Mouse (Mus musculus): ENCODE measurements at regions not wholly inside any gene's neighbourhood (a gene's known extent, or its start where the extent isn't known, plus 50 kb on each side); places are given as distances from the start of the nearest gene placed in this dataset.
"Not testable (repeated sequence)": the region's sequence is repeated elsewhere in the genome, so short reads cannot be mapped to it uniquely, and the experiment has no call there.

DNA sequence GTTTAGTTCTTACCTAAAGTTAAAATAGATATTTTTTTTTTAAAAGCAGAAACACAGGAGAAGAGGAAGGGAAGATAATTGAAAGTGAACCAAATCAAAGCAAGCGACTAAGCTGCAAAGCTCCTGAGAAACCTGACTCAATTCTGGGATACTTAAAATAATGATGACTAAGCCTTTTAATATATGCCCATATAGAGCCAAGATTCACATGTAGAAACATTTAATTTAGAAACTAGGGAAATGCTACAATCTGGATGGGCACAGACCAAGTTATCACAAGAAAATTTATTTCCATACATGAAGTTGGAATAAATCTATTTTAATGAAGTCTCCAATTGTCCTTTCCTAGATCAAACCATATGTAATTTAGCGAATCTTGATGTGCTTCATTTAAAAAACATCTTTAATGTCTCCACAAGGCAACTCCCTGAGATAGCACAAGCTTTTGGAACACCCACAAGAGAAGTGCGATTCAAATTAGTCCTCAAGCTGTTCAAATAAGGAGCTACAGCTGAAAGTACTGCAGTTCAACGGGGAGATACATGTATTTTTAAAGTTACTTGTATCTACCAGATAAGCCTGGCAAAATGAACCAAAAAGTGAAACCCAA is 386.7 kb downstream of the Car8 start:
- Histone ChIP-seq H3K27ac (ENCODE audit: insufficient read depth, low read depth, low read length) (no peak overlapping the region), H3K4me1 (ENCODE audit: control insufficient read depth, insufficient read depth, low read length) (no peaks in the 10 kb centered on the region), H3K4me3 (ENCODE audit: insufficient read depth, low read length) (no peak overlapping the region)
- TF ChIP-seq POLR2A (IDR thresholded peaks at IDR 0.05; ENCODE audit: borderline replicate concordance, low read depth, low read length) = no peak
- no peak for TF ChIP-seq CTCF (IDR thresholded peaks at IDR 0.05; ENCODE audit: low read depth, low read length)

- H3K4me3 ChIP-seq (ENCODE audit: insufficient read depth, low read length) = no peak overlapping the region
- no peak overlapping the region for H3K27ac ChIP-seq (ENCODE audit: insufficient read depth, low read depth, low read length)
- TF ChIP-seq POLR2A (IDR thresholded peaks at IDR 0.05; ENCODE audit: borderline replicate concordance, low read depth, low read length) = no peak
- no peak for TF ChIP-seq CTCF (IDR thresholded peaks at IDR 0.05; ENCODE audit: low read depth, low read length)
- no peaks in the 10 kb centered on the region for H3K4me1 ChIP-seq (ENCODE audit: control insufficient read depth, insufficient read depth, low read length)
Measured at GRCm38 (mm10) chr4:7847411-7847810, 391.4 kb downstream of the Car8 start.

DNA sequence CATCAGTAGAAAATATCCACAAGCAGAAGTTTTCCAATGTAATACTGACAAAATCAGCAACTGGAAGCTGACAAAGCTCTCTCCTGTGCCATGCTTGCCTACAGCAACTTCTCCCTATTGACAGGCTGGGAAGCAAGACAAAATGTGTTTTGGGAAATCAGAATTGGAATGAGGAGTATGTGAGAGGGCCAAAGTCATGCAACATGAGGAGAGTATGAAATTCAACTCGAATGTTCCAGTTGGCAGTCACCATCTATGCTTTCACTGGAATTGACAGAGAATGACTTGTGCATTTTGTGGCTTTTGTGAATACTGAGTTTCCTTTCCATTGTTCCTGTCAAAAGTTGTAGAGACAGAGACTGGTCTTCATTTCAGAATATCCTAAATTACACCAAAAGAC is 409.7 kb downstream of the Car8 start:
- no peak overlapping the region for H3K4me3 ChIP-seq (ENCODE audit: insufficient read depth, low read length)
- TF ChIP-seq CTCF (IDR thresholded peaks at IDR 0.05; ENCODE audit: low read depth, low read length) (no peak), POLR2A (IDR thresholded peaks at IDR 0.05; ENCODE audit: borderline replicate concordance, low read depth, low read length) (no peak)
- no peak overlapping the region for H3K27ac ChIP-seq (ENCODE audit: insufficient read depth, low read depth, low read length)
- no peaks in the 10 kb centered on the region for H3K4me1 ChIP-seq (ENCODE audit: control insufficient read depth, insufficient read depth, low read length)

DNA sequence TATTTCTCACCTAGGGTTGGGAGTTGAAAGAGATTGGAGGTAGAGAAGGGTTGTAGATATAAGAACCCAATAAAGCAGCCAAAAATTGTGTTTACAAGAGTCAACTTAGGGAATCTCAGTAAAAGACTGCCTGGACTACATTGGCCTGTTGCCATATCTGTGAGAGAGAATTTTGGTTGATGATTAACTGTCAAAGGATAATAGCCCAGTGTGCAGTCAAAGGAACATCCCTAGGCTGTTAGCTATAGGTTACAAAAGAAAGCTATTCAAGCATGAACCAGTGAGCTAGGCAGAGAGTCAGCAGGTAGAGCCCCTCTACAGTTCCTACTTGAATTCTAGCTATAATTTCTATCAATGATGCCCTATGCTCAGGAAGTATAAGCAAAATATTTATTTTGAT is 419.0 kb downstream of the Car8 start:
- no peak overlapping the region for H3K4me3 ChIP-seq (ENCODE audit: insufficient read depth, low read length)
- no peak overlapping the region for H3K27ac ChIP-seq (ENCODE audit: insufficient read depth, low read depth, low read length)
- TF ChIP-seq POLR2A (IDR thresholded peaks at IDR 0.05; ENCODE audit: borderline replicate concordance, low read depth, low read length) (no peak), CTCF (IDR thresholded peaks at IDR 0.05; ENCODE audit: low read depth, low read length) (no peak)
- no peaks in the 10 kb centered on the region for H3K4me1 ChIP-seq (ENCODE audit: control insufficient read depth, insufficient read depth, low read length)

DNA sequence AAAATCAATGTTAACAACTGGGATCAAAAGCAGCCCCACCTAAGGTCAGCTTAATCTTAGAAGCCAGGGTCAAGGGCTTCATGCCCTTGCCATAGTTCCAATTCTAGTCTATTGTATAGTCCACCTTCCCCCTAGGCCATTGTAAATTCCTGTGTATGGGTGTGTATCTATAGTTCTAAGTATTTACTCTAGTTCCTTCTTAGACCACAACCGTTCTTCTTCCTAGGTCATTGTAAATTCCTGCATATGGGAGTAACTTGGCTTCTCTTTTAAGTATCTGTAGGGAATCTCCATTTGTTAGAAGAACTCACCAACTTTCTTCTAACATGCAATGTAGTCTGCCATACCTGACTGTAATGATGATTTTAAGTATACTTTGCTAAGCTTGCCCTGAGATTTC is 461.1 kb downstream of the Car8 start:
- H3K4me3 ChIP-seq (ENCODE audit: insufficient read depth, low read length); H3K4me1 ChIP-seq (ENCODE audit: control insufficient read depth, insufficient read depth, low read length); H3K27ac ChIP-seq (ENCODE audit: insufficient read depth, low read depth, low read length): not testable (repeated sequence)

GRCm38 (mm10) chr4:7755473-7755872 is 483.4 kb downstream of the Car8 start:
- H3K27ac ChIP-seq (ENCODE audit: insufficient read depth, low read depth, low read length) = no peak overlapping the region
- no peak overlapping the region for H3K4me3 ChIP-seq (ENCODE audit: insufficient read depth, low read length)
- H3K4me1 ChIP-seq (ENCODE audit: control insufficient read depth, insufficient read depth, low read length) = no peaks in the 10 kb centered on the region
- TF ChIP-seq POLR2A (IDR thresholded peaks at IDR 0.05; ENCODE audit: borderline replicate concordance, low read depth, low read length) = no peak
- TF ChIP-seq CTCF (IDR thresholded peaks at IDR 0.05; ENCODE audit: low read depth, low read length) = no peak

DNA sequence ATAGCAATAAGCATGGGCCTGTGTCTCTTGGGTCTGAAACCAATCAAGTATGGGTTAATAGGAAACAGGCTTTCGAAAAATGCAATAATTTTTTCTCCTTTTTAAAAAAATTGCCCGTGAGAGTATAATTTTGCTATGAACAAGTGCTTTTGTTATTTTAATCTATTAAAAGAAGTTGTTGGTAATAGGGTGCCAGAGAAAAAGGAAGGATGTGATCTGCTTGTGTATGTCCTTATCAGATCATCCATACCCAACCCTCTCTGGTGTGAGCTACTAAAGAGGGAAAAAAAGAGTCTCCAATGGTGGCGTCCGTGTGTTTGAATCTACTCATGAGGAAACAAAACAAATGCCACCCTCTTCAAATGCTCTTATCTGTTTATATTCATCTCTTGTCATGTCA is 484.9 kb downstream of the Car8 start:
- no peaks in the 10 kb centered on the region for H3K4me1 ChIP-seq (ENCODE audit: control insufficient read depth, insufficient read depth, low read length)
- H3K4me3 ChIP-seq (ENCODE audit: insufficient read depth, low read length) = no peak overlapping the region
- H3K27ac ChIP-seq (ENCODE audit: insufficient read depth, low read depth, low read length) = no peak overlapping the region
- TF ChIP-seq POLR2A (IDR thresholded peaks at IDR 0.05; ENCODE audit: borderline replicate concordance, low read depth, low read length) = no peak
- TF ChIP-seq CTCF (IDR thresholded peaks at IDR 0.05; ENCODE audit: low read depth, low read length) = no peak

GRCm38 (mm10) chr4:7751208-7751607 is 487.6 kb downstream of the Car8 start:
- Histone ChIP-seq H3K4me1 (ENCODE audit: control insufficient read depth, insufficient read depth, low read length) (no peaks in the 10 kb centered on the region), H3K4me3 (ENCODE audit: insufficient read depth, low read length) (no peak overlapping the region)
- TF ChIP-seq POLR2A (IDR thresholded peaks at IDR 0.05; ENCODE audit: borderline replicate concordance, low read depth, low read length) (no peak), CTCF (IDR thresholded peaks at IDR 0.05; ENCODE audit: low read depth, low read length) (no peak)

DNA sequence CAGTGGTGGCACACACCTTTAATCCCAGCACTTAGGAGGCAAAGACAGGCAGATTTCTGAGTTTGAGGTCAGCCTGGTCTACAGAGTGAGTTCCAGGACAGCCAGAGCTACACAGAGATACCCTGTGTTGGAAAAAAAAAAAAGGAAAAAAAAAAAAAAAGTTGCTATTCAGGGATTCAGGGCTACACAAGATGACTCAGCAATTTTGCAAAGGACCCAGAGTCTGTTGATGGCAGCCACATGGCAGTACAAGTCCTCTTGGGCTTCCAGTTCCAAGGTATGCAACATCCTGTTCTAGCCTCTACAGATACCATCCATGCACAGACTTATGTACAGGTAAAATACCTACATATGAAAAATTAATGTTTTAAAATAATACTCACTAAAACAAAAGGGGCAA is 515.9 kb downstream of the Car8 start:
- TF ChIP-seq POLR2A (IDR thresholded peaks at IDR 0.05; ENCODE audit: borderline replicate concordance, low read depth, low read length) (no peak), CTCF (IDR thresholded peaks at IDR 0.05; ENCODE audit: low read depth, low read length) (no peak)
- Histone ChIP-seq H3K4me1 (ENCODE audit: control insufficient read depth, insufficient read depth, low read length) (no peaks in the 10 kb centered on the region), H3K27ac (ENCODE audit: insufficient read depth, low read depth, low read length) (no peak overlapping the region), H3K4me3 (ENCODE audit: insufficient read depth, low read length) (no peak overlapping the region)

More at GRCm38 (mm10) chr4:7751208-7751607, 487.6 kb downstream of the Car8 start:
- no peak overlapping the region for H3K27ac ChIP-seq (ENCODE audit: insufficient read depth, low read depth, low read length)

DNA sequence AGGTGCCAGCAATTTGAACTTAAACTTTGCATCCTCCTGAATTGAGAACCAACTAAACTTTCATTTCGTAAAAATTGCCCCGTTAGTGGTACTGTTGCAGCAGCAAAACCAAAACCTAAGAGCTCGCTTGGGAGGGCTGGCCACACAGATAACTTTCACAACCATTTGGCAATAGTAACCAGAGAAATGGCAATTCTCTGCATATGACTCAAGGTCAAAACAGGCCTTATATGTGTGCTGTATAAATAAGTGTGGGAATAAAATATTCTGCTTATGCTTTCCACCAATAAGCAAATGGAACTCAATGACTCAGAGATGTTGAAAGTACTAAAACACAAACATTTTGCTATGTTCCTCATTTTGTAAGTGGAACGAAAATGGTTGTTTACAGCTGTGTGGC is 550.3 kb downstream of the Car8 start:
- H3K4me1 ChIP-seq (ENCODE audit: control insufficient read depth, insufficient read depth, low read length) = no peaks in the 10 kb centered on the region
- H3K27ac ChIP-seq (ENCODE audit: insufficient read depth, low read depth, low read length) = no peak overlapping the region
- TF ChIP-seq POLR2A (IDR thresholded peaks at IDR 0.05; ENCODE audit: borderline replicate concordance, low read depth, low read length) (no peak), CTCF (IDR thresholded peaks at IDR 0.05; ENCODE audit: low read depth, low read length) (no peak)
- no peak overlapping the region for H3K4me3 ChIP-seq (ENCODE audit: insufficient read depth, low read length)

DNA sequence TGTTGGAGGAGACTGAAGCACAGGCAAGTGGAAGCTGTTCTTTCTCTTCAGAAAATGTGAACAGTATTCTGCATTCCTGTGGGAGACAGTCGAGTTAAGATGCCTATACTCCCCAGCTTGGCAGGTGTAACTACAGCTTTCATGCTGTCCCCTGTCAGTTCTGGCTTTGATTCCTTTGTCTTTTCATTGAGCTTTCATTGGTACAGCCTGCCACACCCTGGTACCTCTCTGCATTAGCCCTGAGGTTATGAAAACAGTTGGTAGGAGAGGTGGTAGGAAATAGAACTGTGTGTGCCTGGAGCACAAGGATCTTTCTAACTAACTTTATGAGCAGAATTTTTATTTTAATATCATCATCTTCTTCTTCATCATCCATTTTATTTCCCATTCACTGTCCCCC is 551.6 kb downstream of the Car8 start:
- H3K4me3 ChIP-seq (ENCODE audit: insufficient read depth, low read length) = no peak overlapping the region
- TF ChIP-seq CTCF (IDR thresholded peaks at IDR 0.05; ENCODE audit: low read depth, low read length) = no peak
- no peak for TF ChIP-seq POLR2A (IDR thresholded peaks at IDR 0.05; ENCODE audit: borderline replicate concordance, low read depth, low read length)
- H3K27ac ChIP-seq (ENCODE audit: insufficient read depth, low read depth, low read length) = no peak overlapping the region
- H3K4me1 ChIP-seq (ENCODE audit: control insufficient read depth, insufficient read depth, low read length) = no peaks in the 10 kb centered on the region

All from bone marrow macrophage, adult 2 months (primary cell).